Mouse (Mus musculus) thymus, postnatal 25 days (tissue): ENCODE data around the gene Gjd3.

Experiments
- DNase-seq: peaks from one replicate; pipeline ENCODE4 v3.0.0; 2022

Gene Gjd3

GRCm38 (mm10) chr11:98979356-98979755, 3.5 kb downstream of the Gjd3 start:
- DNase-seq = no peak

DNA sequence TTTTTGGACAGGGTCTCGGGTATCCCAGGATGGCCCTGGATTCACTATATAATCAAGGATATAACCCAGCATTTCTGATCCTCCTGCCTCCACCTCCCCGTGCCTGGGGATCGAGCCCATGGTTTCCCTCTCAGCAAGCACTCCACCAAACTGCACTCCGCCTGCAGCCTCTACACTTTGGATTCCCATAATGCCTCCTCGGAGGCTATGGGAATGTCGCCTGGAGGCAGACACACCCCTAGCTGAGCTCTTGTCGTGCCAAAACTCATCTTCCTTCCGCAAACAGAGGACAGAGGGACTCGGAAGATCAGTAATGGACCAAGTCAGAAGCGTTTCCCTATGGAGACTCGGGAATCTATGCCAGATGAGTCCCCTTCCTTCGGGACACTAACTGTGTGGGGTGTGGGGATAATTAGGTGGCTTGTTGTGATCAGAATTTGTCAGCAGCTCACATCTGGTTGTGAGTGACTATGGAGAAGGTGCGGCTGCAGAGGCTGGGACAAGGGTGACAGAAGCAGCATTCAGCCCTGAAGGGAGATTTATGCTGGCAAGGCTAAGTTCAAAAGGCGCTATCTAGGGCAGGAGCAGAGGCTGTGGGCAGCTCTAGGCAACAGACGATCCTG, 4.2 kb downstream of the Gjd3 start:
- DNase-seq = no peak

DNA sequence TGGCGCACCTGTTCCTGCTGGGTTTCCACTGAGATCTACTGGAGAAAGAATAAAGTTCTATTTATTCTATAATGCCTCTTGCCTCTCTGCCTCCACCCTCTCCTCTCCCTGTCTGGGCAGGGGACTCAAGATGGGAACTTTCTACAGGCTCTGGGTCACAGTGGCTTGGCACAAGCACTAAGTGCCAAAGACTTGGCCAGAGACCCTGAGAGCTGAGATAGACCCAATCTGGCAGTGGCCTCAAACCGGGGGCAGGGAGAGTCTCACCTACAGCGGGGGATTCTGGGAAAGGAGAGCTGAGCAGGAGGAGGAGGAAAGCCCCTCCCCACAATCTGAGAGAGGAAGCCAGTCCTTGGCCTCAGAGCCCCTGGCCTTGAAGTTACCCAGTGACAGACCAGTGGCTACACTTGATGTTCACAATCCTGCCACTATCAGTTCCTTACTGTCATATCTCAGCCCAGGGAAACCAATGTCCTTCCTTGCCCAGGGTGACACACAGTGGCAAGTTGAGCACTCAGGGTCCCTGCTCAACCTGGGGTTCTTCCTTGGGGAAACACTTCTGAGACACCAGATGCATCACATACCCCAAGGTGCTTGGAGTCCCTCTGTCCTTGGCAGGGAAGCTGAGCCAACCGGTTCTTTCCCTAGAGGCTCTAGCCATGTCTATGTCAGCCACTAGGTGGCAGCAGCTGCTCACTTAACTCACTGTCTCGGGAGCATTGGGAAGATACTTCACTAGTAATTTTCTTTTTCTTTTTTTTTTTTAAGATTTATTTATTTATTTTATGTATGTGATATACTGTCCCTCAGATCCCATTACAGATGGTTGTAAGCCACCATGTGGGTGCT, 7.7 kb downstream of the Gjd3 start:
- DNase-seq = peak; percentile 76

DNA sequence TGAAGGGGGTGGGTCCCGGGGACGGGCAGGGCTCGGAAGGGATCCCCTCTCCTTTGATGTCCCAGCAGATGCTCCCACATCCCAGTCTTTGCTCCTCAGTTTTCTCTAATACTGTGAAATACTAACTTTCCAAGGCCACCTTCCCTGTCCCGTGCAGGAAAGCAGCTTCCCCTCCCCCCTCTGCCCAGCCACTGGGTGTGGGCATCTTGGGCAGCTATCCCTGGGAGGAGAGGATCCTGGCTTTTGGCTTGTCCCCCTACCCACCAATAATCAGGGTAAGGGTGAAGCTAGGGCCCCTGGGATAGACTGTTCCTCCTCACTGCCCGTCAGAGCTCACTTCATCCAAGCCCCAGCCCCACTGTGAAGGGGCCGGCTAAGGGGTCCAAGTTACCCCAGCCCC, 8.6 kb downstream of the Gjd3 start:
- no peak for DNase-seq

DNA sequence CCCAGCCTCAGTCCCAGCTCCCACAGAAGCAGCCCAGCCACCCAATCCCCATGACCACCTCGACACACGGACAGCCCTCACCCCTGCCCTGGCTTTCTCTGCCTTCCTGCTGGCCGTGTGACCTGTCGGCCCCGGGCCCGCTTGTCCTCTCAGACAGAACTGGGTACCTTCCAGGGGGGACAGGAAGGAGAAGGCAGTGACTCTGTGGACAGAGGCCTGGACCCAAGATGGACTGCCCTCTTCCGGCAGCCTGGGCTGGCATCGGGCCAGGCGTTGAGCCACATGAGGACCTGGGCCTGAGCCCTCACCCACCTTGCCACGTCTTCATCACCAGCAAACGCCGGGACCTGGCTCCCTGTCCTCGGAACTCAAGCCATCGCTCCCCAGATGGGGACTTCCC, 9.2 kb downstream of the Gjd3 start:
- no peak for DNase-seq

- DNase-seq = no peak
These were observed 9.9 kb downstream of the Gjd3 start for GRCm38 (mm10) chr11:98972801-98973360.

DNA sequence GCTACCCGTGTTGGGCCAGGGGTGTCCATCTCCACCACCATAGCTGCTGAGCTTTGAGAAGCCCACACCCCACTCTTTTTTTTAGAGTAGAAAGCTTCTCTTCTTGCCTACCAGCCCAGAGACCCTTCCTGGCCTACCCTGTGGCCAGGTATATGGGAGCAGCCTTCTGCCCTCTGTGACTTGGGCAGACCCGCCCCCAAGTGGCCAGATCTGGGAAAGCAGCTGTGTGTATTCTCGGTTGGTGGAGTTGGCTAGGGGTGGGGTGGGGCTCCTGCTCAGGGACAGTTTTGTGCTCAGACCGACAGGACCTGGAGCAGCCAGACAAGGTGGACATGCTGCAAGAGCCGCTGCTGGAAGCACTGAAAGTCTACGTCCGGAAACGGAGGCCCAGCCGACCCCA, 10.6 kb downstream of the Gjd3 start:
- peak; percentile 92 for DNase-seq

DNA sequence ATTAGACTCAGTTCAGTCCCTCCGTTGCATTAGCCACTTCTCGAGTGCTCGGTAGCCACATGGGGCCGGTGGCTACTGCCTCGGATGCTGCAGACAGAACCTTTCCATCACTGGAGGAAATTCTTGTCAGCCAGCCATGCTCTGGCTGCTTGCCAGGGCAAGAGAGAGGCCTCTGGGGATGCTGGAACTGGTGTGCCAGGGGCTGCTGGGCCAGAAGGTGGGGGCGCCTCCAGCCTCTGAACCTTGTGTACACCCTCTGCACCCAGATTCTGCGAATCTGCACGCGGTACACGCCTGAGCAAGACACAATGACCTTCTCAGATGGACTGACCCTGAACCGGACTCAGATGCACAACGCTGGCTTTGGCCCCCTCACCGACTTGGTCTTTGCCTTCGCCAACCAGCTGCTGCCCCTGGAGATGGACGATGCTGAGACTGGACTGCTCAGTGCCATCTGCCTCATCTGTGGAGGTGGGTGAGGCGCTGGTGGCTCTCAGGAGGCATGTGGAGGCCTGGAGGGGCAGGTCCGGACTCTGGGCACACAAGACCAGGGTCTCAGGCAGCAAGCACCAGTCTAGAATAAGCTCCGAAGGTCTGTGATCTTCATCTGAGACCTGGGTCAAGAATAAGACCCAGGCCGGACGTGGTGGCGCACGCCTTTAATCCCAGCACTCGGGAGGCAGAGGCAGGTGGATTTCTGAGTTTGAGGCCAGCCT, 11.3 kb downstream of the Gjd3 start:
- peak; percentile 14 for DNase-seq

DNA sequence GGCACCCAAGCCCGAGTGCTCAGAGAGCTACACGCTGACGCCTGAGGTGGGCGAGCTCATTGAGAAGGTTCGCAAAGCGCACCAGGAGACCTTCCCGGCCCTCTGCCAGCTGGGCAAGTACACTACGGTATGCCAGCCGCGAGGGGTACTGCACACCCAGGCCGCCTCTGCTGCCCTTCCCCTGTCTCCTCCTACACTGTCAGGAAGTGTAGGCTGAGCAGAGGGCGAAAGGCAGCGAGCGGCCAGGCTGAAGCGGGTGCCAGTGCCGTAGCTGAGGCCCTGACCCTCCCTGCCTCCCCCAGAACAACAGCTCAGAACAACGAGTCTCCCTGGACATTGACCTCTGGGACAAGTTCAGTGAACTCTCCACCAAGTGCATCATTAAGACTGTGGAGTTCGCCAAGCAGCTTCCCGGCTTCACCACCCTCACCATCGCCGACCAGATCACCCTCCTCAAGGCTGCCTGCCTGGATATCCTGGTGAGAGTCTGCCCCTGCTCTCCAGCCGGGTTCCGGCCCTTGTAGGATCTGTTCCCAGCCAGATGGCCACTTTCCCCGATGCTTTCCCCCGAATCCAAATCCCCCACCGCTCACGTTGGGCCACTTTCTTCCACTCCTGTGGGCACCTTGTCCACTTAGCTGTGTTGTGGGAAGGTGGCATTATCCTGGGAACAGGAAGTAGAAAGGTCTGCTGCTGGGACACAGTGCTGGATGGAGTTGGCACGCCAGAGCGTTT, 12.5 kb downstream of the Gjd3 start:
- no peak for DNase-seq

DNA sequence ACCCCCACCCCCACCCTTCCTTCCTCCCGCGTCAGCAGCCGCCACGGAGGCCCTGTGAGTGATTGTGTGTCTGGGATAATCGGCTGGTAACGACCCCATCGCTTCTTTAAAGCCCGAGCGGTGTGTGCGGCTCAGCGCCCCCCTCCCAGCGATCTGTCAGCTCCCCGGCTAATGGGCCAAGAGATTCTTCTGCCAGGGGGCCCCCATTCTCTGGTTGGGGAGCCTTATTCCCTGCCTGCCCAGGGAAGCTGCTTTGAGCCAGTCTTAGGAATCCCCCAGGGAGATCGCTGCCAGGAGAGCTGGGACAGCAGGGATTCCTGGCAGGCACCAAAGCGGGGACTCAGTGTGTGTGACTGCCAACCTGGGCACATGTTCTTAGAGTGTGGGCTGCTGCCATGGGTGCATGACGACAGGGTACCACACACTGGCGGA, 13.3 kb downstream of the Gjd3 start:
- no peak for DNase-seq

DNA sequence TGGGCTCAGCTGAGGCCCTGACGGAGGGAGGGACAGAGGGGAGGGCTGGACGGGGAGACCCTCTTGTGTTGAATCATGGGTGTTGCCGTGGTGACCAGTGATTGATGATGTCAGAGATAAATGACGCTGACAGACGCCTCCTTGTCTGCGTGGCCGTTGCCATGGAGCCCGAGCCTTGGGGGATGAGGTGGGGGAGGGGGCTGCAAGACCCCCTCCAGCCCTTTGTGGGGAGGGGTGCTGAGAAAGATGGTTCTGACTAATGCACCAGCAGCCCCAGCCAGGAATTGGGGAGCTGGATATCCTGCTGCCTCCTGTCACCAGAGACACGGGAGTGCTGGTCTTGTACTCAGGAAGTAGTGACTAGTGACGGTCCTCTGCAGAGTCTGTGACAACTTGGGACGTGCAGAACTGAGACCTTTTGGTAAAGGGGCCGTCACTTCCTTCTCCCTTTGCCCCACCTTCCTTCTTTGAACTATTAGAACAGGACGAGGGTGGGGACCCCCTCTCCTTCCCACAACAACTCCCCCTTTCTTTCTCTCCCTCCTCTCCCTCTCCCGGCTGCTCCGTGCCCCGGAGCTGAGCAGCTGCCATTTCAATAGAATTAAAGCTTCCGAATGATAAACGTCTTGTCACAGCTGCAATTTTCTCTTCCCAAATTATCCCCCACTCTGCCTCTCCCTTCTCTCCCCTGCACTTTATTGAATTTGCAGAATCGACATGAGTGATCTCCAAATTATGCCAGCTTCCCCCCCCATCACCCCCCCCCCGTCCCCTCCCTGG, 13.9 kb downstream of the Gjd3 start:
- no peak for DNase-seq

- DNase-seq = no peak
These were observed 14.7 kb downstream of the Gjd3 start for GRCm38 (mm10) chr11:98968079-98968478.

- DNase-seq = no peak
These were observed 16.2 kb downstream of the Gjd3 start for GRCm38 (mm10) chr11:98966499-98967141.

DNA sequence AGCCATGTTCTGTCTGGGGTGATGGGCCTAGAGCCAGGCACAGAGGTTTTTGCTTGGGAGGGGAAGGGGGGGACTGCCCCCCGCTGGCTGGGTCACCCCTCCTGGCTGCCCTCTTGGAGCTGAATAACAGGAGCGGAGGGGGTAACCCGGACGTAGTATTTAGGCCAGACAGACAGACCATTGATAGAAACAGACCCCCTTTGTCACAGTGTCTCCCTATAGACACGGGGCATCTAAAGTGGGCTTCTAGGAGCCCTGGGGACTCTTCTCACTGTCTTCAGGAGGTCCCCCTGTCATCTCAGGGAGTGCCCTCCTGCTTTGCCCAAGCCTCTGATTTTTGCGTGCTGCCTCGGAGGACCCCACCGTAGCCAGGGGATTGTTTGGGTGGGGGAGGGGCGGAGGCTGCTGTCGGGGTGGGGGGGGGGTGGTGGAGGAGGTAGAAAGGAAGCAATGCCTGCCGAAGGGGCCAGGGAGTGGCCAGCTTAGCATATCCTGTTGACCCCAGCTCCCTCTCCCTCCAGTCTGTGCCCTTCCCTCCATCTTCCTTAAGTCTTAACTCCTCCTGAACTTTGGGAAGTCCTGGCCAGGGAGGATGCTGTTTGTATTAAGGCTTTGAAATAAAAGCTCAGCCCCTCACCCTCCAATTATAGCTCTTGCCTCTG, 17.3 kb downstream of the Gjd3 start:
- DNase-seq = no peak

GRCm38 (mm10) chr11:98964616-98965415, 18.0 kb downstream of the Gjd3 start:
- DNase-seq = peak; percentile 75

- DNase-seq = no peak
These were observed 18.6 kb downstream of the Gjd3 start for GRCm38 (mm10) chr11:98964201-98964615.

DNA sequence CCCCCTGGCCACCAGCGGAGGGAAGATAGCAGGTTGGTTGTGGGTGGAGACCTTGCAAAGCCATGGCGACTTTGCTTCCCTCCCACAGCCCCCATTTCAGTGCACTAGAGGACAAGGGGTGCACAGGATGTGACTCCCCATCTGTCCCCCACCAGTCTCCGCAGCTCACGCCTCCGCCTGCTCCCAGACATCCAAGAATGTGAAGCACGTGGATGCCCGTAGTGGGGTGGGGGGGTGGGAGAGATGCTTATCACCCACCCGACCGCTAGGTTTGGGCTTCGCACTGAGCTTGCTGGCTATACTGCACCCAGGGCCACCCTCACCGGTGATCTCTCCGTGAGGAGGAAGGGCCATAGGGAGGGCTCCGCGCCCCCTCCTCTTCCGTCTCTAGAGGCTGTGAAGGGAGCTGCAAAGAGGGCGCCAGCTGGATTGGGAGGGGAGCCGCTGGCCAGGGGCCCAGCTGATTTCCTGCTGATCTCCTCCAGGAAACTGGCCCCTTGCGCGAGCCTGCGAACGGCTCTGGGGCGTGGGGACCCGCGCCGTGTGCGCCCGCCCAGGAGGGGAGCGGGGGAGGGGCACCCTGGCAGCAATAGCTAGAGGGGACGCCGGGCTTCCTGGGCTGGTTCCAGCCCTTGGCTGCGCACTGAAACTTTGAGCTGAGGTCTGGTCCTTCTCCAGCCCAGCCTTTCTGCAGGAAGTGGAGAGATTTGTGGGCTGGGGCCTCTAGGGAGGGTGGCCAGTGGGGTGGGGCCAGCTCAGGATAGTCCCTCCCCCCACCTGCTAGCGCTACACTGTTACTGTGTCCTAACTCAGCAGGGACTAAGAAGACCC, 19.4 kb downstream of the Gjd3 start:
- DNase-seq = peak; percentile 84

DNA sequence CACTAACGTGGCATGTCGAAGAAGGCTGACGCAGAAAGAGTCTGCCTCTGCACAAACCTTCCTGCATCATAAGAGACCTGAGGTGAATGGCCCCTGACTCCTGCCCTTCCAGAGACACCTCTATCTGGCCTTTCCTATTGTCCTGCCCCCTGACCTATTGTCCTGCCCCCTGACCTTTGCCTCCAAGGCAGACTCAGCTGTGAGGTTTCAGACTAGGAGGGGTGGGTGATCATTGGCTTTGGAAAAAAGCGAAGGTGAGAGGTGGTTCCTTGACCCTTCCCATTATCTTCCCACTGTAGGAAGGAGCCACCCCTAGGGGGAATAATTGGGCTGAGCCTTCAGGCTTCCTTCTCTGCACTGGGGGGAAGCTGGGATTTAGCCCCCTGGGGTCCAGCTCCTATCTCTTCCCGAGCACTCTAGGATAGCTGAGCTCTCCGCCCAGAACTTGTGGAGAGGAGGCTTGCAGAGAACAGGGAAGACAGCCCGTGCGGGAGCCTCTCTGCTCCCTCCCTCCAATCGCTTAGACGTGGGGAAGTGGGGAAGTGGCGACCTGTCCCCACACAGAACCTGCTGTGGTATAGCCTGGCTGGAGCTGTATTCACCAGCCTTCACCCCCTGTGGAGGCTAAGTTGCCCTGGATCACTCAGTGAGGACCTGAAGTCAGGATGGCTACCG, 20.3 kb downstream of the Gjd3 start:
- DNase-seq = no peak
